Mouse (Mus musculus): ENCODE results near the gene Kcnh8.

GRCm38 (mm10) chr17:52819007-52819406, 216.5 kb downstream of the Kcnh8 start:
- TF ChIP-seq POLR2A (IDR thresholded peaks at IDR 0.05; ENCODE audit: low read depth, low read length), result no peak
- TF ChIP-seq CTCF (IDR thresholded peaks at IDR 0.05; ENCODE audit: extremely low read depth, insufficient read length, insufficient replicate concordance, low read depth, low read length), result no peak

Data from small intestine, adult 2 months (tissue).